Mouse (Mus musculus) stomach, postnatal 0 days (tissue): ENCODE measurements at regions not wholly inside any gene's neighbourhood (a gene's known extent, or its start where the extent isn't known, plus 50 kb on each side); places are given as distances from the start of the nearest gene placed in this dataset.

ENCODE experiments used
- CTCF ChIP-seq: IDR thresholded peaks from 2 replicates; pipeline ENCODE4 v1.5.1; 2016; ENCODE audit warnings: antibody characterized with exemption, low read depth, mild to moderate bottlenecking, moderate library complexity
- EP300 ChIP-seq: optimal IDR thresholded peaks from 2 replicates; pipeline ENCODE3; 2016; ENCODE audit warnings: antibody characterized with exemption

DNA sequence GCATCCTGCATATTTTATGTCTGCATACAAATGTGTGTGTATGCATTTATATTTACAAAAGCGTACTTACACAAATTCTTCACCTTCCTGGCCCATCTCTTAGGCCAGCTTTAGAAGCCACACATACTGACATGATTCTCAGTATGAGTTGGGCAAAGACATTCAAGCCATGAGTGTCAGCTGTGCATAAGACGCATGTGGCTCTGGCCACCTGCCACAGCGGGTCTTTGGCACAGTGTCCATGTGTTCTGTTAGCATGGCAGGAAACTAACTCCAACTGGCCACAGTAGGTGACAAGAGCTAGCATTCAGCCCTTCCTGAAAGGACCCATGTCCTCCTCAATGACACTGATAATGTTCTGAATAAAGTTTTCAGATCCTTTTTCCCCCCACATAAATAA is 49.8 kb upstream of the Mbnl2 start:
- TF ChIP-seq EP300 = no peak
- TF ChIP-seq CTCF = no peak
